Mouse (Mus musculus): ENCODE data around the gene Prkn. TPM values are rescaled to one million over a fixed set of nuclear protein-coding genes. Genes with fewer than 3 reads are reported as not detected.

Prkn gene
- polyA plus RNA-seq, 1 experiment: 16.7 TPM

GRCm38 (mm10) chr17:11402225-11402875 lies 562.2 kb downstream of the Prkn start:
- Histone ChIP-seq H3K27me3 (ENCODE audit: control insufficient read depth, insufficient read depth, low read length) (no peaks in the 10 kb centered on the region), H3K4me1 (ENCODE audit: control insufficient read depth, insufficient read depth, low read length) (peaks cover 11% of the 10 kb centered on the region), H3K27ac (ENCODE audit: insufficient read depth, low read length) (peak overlapping the region; percentile 74), H3K4me3 (replicated peaks; ENCODE audit: insufficient read depth, low read depth, low read length) (no peak overlapping the region)
- WGBS: 15% methylated on average over 2 of the region's 2 CpGs
- no peak for TF ChIP-seq CTCF (IDR thresholded peaks at IDR 0.05; ENCODE audit: borderline replicate concordance, insufficient read depth, low read depth, low read length)
- TF ChIP-seq POLR2A (IDR thresholded peaks at IDR 0.05; ENCODE audit: borderline replicate concordance, insufficient read depth, low read length): no peak
- DNase-seq: peak; percentile 28 to 64

GRCm38 (mm10) chr17:11411414-11411813 lies 571.2 kb downstream of the Prkn start:
- no peak for DNase-seq
- H3K27ac ChIP-seq (ENCODE audit: insufficient read depth, low read length): no peak overlapping the region
- H3K27me3 ChIP-seq (ENCODE audit: control insufficient read depth, insufficient read depth, low read length): no peaks in the 10 kb centered on the region
- no peak overlapping the region for H3K4me3 ChIP-seq (replicated peaks; ENCODE audit: insufficient read depth, low read depth, low read length)
- TF ChIP-seq POLR2A (IDR thresholded peaks at IDR 0.05; ENCODE audit: borderline replicate concordance, insufficient read depth, low read length): no peak
- TF ChIP-seq CTCF (IDR thresholded peaks at IDR 0.05; ENCODE audit: borderline replicate concordance, insufficient read depth, low read depth, low read length): no peak
- WGBS: 87% methylated on average over 10 of the region's 10 CpGs
- H3K4me1 ChIP-seq (ENCODE audit: control insufficient read depth, insufficient read depth, low read length): no peaks in the 10 kb centered on the region

- Histone ChIP-seq H3K27ac (ENCODE audit: insufficient read depth, low read length) (no peak overlapping the region), H3K27me3 (ENCODE audit: control insufficient read depth, insufficient read depth, low read length) (no peaks in the 10 kb centered on the region), H3K4me3 (replicated peaks; ENCODE audit: insufficient read depth, low read depth, low read length) (no peak overlapping the region), H3K4me1 (ENCODE audit: control insufficient read depth, insufficient read depth, low read length) (no peaks in the 10 kb centered on the region)
- no peak for DNase-seq
- TF ChIP-seq CTCF (IDR thresholded peaks at IDR 0.05; ENCODE audit: borderline replicate concordance, insufficient read depth, low read depth, low read length): no peak
- no peak for TF ChIP-seq POLR2A (IDR thresholded peaks at IDR 0.05; ENCODE audit: borderline replicate concordance, insufficient read depth, low read length)
- 63% methylated on average over 5 of the region's 5 CpGs for WGBS
Observed at GRCm38 (mm10) chr17:11413688-11414087, 573.5 kb downstream of the Prkn start.

- no peaks in the 10 kb centered on the region for H3K27me3 ChIP-seq (ENCODE audit: control insufficient read depth, insufficient read depth, low read length)
- H3K4me3 ChIP-seq (replicated peaks; ENCODE audit: insufficient read depth, low read depth, low read length): no peak overlapping the region
- TF ChIP-seq CTCF (IDR thresholded peaks at IDR 0.05; ENCODE audit: borderline replicate concordance, insufficient read depth, low read depth, low read length) (no peak), POLR2A (IDR thresholded peaks at IDR 0.05; ENCODE audit: borderline replicate concordance, insufficient read depth, low read length) (no peak)
- DNase-seq: no peak
- H3K27ac ChIP-seq (ENCODE audit: insufficient read depth, low read length): no peak overlapping the region
- 90% methylated on average over 4 of the region's 4 CpGs for whole genome bisulfite sequencing
- no peaks in the 10 kb centered on the region for H3K4me1 ChIP-seq (ENCODE audit: control insufficient read depth, insufficient read depth, low read length)
Observed at GRCm38 (mm10) chr17:11414288-11414687, 574.1 kb downstream of the Prkn start.

DNA sequence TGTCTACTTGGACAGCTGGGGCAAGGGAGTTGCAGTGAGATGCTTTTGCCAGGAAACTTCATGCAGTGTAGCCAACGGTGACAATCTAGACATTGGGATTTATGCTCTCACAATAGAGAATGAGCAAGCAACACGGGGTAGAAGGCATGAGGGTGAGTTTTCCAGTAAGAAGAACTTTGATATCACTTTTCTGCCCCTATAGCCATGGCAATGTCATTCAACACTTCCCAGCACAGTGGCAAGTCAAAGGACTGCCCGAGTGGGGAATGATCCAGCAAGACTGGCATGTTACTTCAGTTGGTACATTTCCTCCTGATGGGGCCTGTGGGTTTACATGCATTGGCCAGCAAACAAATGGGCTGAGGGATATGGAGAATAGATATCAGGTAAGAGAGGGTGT lies 577.0 kb downstream of the Prkn start:
- Histone ChIP-seq H3K27ac (ENCODE audit: insufficient read depth, low read length) (no peak overlapping the region), H3K27me3 (ENCODE audit: control insufficient read depth, insufficient read depth, low read length) (no peaks in the 10 kb centered on the region), H3K4me1 (ENCODE audit: control insufficient read depth, insufficient read depth, low read length) (no peaks in the 10 kb centered on the region), H3K4me3 (replicated peaks; ENCODE audit: insufficient read depth, low read depth, low read length) (no peak overlapping the region)
- 52% methylated on average over 3 of the region's 3 CpGs for WGBS
- DNase-seq: no peak
- TF ChIP-seq POLR2A (IDR thresholded peaks at IDR 0.05; ENCODE audit: borderline replicate concordance, insufficient read depth, low read length): no peak
- no peak for TF ChIP-seq CTCF (IDR thresholded peaks at IDR 0.05; ENCODE audit: borderline replicate concordance, insufficient read depth, low read depth, low read length)

DNA sequence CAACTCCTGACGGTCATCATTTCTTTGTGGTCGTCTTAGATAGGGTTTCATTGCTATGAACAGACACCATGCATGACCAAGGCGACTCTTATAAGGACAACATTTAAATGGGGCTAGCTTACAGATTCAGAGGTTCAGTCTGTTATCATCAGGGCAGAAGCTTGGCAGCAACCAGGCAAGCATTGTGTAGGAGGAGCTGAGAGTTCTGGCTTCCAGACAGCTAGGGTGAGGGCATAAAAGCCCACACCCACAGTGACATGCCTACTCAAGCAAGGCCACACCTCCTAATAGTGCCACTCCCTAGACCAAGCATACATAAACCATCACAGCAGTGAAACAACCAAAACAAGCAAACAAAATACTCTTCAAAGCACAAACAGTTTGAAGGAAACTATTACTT lies 579.3 kb downstream of the Prkn start:
- DNase-seq: no peak
- no peak for TF ChIP-seq CTCF (IDR thresholded peaks at IDR 0.05; ENCODE audit: borderline replicate concordance, insufficient read depth, low read depth, low read length)
- TF ChIP-seq POLR2A (IDR thresholded peaks at IDR 0.05; ENCODE audit: borderline replicate concordance, insufficient read depth, low read length): no peak
- no peaks in the 10 kb centered on the region for H3K27me3 ChIP-seq (ENCODE audit: control insufficient read depth, insufficient read depth, low read length)

GRCm38 (mm10) chr17:11420839-11421238 lies 580.7 kb downstream of the Prkn start:
- WGBS: 31% methylated on average over 6 of the region's 6 CpGs
- H3K27me3 ChIP-seq (ENCODE audit: control insufficient read depth, insufficient read depth, low read length): no peaks in the 10 kb centered on the region
- H3K4me1 ChIP-seq (ENCODE audit: control insufficient read depth, insufficient read depth, low read length): no peaks in the 10 kb centered on the region
- DNase-seq: peak; percentile 42 to 60
- TF ChIP-seq POLR2A (IDR thresholded peaks at IDR 0.05; ENCODE audit: borderline replicate concordance, insufficient read depth, low read length) (no peak), CTCF (IDR thresholded peaks at IDR 0.05; ENCODE audit: borderline replicate concordance, insufficient read depth, low read depth, low read length) (no peak)
- H3K4me3 ChIP-seq (replicated peaks; ENCODE audit: insufficient read depth, low read depth, low read length): no peak overlapping the region
- no peak overlapping the region for H3K27ac ChIP-seq (ENCODE audit: insufficient read depth, low read length)

More for the DNA sequence above, 579.3 kb downstream of the Prkn start:
- H3K27ac ChIP-seq (ENCODE audit: insufficient read depth, low read length): no peak overlapping the region
- no peaks in the 10 kb centered on the region for H3K4me1 ChIP-seq (ENCODE audit: control insufficient read depth, insufficient read depth, low read length)
- 92% methylated on average over 3 of the region's 3 CpGs for WGBS
- H3K4me3 ChIP-seq (replicated peaks; ENCODE audit: insufficient read depth, low read depth, low read length): no peak overlapping the region

GRCm38 (mm10) chr17:11421264-11421940 lies 581.2 kb downstream of the Prkn start:
- 81% methylated on average over 5 of the region's 5 CpGs for WGBS
- no peaks in the 10 kb centered on the region for H3K27me3 ChIP-seq (ENCODE audit: control insufficient read depth, insufficient read depth, low read length)
- TF ChIP-seq CTCF (IDR thresholded peaks at IDR 0.05; ENCODE audit: borderline replicate concordance, insufficient read depth, low read depth, low read length) (no peak), POLR2A (IDR thresholded peaks at IDR 0.05; ENCODE audit: borderline replicate concordance, insufficient read depth, low read length) (no peak)
- no peak for DNase-seq
- H3K27ac ChIP-seq (ENCODE audit: insufficient read depth, low read length): no peak overlapping the region
- no peak overlapping the region for H3K4me3 ChIP-seq (replicated peaks; ENCODE audit: insufficient read depth, low read depth, low read length)
- no peaks in the 10 kb centered on the region for H3K4me1 ChIP-seq (ENCODE audit: control insufficient read depth, insufficient read depth, low read length)

Data from cerebellum, adult 2 months (tissue).